Mouse (Mus musculus) R1 (cell line): ENCODE measurements around the gene Stk11ip.

Experiments used
- DNase-seq: peaks from one replicate; pipeline ENCODE4 v3.0.0-alpha.2; 2018; ENCODE audit warnings: low read depth, low spot score

Gene Stk11ip

DNA sequence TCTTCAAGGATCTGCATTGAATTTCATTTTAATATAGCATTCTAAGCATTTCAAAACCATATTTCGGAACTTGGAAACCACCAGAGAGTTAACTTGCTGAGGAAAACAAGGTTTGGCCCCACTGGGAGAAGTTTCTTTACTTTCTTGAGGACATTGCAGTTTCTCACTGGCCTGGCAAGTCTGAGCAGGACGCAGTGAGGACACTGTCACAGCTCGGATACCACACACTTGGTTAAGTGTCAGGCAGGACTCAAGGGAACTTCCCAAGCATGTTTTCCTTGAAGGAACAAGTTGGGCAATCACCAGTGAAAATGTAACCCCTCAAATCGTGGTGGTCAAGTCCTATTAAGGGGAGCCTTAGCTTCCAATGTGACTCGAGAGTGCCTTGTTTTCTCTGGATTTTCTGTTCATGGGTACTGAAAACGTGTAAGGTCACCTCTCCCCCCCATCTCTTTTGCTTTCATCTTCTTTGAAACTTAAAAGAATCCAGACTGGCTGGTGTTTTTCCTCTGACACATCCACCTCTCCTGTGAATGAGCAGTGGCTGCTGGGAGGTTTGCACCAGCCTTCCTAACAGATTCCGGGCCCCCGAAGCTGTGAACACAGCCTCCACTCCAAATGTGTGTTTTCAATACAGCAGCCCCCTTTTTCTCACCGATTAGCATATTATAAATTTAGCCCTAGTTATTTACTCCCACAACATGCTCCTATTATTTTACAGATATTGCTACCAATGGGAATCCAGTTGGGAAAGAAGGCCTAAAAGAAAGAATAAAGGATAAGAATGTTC is 16.9 kb upstream of the Stk11ip start:
- DNase-seq: no peak

DNA sequence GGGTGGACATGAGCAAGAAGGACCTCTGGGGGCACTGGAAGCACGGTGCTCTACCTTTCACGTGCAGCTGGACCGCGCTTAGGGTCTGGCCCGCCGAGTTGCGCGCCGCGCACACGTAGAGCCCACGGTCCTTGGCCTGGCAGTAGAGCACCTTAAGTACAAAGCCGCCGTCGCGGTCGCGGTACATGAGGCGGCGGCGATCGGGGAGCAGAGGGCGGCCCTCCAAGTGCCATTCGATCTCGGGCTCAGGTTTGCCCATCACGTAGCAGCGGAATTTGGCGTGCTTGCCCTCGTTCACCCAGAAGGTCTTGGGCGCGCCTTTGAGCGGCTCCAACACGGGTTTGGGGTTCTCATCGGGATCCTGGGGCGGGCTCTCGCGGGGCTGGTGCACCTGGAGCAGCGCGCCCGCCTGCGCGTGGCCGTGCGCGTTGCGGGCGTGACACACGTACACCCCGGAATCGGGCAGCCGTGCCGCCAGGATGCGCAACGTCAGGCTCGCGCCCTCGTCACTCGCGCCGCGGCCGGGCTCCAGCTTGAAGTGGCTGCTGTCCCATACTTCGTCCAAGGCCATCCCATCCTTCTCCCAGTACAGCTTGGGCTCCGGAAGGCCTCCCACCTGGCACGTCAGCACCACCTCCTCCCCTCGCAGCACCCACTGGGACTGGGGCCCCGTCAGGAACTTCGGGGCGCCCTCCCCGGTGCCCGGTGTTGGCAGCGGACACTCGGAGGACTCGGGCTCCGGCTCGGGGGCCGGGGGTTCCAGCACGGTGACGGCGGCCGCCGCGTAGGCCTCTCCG is 16.0 kb upstream of the Stk11ip start:
- DNase-seq: peak; percentile 75

DNA sequence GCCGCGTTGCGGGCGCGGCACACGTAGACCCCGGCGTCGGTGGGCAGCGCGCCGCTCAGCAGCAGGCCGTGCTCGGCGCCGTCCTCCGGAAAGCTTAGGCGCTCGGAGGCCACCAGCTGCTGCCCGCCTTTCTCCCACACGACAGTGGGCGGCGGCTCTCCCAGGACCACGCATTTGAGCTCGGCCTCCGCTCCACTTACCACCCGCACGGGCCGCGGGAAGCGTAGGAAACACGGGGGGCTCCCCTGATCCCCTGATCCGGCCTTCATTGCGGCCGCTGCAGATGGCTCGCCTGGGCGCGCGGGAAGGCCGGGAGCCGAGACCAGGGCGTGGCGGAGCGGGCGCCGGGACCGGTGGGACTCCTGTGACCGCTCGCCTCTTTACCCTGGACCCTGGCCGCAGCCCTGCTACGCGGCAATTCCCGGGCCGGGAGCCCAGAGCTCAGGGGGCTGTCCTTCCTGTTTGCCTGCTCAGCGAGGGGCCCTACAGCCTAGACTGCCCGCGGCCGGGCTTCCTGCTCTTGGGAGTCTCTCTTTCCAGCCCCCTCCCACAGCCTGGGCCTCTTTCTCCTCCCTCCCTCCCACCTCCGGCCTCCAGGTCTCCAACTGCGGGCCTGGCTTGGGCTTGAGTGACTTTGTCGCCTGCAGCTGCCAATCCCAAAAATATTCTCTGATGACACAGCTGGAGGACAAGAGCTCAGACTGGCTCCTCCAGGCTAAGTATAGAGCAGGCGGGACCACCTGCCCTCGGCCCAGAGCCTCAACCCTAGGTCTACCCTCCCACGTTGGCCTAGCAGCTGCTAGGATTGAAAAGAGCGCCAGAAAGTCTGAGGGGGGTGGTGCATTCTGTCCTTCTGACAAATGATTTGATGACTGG is 15.1 kb upstream of the Stk11ip start, which contains the start of gene Obsl1:
Gene Obsl1 (minus strand): TSS at position 497 of the 876 bp plus-strand sequence.
- DNase-seq: peak; percentile 88

DNA sequence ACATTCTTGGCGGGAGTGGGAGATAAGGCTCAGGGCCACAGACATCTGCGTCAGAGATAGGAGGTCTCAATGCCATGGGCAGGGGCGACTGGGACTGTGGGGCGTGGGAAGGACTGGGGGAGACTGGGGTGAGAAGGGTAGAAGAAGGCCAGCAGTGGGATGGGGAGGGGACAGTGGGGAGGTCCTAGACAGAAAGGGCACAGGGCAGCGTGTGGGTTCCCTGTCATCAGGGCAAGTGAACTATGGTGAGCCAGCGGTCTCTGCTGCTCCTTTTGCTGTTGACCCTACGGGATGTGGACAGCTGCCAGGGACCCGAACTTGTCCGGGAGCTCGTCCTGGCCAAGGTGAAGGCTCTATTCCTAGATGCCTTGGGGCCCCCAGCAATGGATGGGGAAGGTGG is 14.3 kb upstream of the Stk11ip start, which contains the start of gene Inha:
Gene Inha (plus strand): TSS at position 72 of the 400 bp plus-strand sequence.
- no peak for DNase-seq

DNA sequence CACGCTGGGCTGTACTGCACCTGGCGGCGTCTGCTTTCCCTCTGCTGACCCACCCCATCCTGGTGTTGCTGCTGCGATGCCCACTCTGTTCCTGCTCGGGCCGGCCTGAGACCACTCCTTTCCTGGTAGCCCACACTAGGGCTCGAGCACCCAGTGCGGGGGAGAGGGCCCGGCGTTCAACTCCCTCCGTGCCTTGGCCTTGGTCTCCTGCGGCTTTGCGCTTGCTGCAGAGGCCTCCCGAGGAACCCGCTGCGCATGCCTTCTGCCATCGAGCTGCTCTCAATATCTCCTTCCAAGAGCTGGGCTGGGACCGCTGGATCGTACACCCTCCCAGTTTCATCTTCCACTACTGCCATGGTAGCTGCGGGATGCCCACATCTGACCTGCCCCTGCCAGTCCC is 11.7 kb upstream of the Stk11ip start:
- peak; percentile 45 for DNase-seq

DNA sequence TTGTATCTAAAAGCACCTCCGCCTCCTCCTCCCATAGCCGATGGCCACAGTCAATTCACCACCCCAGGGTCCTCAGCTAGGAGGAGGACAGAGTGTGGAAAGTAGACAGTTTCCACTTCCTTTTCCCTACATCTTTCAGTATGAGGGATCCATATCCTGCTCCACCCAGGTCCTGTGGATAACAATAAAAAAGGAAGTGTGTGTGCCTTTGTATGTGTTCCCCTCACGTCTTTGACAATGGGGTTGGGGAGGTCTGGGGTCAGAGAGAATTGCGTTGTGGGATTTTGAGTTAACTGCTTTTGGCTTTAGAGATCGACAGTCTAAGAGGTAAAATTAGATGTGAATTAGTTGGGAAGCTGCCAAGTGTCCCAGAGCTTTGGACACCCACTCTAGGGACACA is 11.2 kb upstream of the Stk11ip start:
- peak; percentile 91 for DNase-seq

DNA sequence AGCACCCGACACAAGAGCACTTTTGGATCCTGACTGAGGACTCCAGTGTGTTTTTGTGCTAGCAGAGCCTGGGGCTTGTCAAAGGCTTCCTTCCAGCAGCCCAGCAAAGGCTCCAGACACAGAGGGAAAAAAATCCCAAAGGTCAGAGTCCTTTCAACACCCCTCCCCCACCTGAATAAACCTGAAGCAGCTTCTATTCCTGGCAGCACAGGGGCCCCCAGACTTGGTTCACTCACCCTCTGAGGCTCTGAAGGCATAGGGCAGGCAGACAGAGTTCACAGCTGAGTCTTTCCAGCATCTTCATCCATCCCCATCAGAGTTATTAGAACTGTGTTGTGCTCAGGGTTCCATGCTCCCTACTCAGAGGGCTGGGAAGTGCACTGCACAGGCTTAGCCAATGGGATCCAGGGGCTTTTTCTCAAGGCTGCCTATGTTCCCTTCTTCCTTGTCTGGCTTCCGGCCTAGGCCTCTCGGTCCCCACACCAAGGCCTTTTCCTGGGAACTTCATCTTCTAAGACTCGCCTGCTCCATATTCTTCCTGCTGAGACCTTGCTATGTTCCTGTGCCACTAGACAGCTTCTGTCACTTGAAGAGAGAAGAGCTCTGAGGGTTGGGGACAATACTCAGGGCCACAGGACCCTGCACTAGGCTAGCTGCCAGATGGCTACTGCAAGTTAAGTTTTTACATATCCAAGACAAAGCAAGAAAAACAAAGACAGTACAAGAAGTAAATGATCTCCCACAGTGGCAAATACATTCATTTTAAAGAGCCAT is 9.7 kb upstream of the Stk11ip start:
- DNase-seq: peak; percentile 93

DNA sequence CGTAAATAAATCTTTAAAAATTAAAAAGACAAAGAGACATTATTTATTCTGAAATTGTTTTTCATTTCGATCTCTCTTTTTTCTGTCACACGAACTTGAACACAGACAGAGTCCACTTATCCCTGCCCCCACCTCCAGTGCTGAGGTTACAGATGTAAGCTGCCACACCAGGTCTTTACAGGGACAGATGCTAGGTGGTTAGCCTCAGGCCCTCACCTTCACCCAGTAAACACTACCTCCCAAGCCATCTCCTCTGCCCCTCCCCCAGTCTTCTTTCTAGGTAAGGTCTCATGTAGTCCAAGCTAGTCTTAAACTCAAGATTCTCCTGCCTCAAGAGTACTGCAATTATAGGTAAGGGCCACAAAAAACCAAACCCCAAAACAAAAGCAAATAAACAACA is 8.8 kb upstream of the Stk11ip start:
- peak; percentile 48 for DNase-seq

DNA sequence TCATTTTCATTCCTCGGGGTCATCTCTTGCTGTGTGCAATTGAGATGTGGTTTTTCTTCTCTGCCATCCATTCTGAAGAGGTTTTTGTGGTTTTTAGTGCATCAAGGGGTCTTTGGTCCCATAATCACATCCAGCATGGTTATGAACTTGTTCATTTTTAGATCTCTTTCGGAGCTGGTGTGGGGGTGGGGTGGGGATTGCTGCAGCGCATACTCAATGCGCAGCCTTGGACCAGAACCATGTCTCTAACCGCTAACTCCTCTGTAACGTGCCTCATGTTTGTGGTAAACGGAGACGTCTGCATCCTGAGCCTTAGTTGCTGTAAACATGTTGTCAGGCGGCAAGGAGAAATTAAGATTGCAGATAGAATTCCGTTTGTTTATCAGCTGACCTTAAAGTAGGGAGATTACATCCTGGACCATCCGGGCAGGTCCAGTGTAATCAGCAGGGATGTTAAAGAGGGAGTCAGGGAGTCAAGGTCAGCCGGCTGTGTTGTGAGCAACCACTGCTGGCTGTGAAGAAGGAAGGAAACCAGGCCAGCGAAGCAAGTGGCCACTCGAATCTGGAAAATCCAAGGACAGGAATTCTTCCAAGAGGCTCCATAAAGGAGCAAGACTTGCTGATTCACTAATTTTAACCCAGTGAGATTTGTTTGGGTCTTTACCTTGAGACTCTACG is 4.5 kb upstream of the Stk11ip start:
- no peak for DNase-seq

DNA sequence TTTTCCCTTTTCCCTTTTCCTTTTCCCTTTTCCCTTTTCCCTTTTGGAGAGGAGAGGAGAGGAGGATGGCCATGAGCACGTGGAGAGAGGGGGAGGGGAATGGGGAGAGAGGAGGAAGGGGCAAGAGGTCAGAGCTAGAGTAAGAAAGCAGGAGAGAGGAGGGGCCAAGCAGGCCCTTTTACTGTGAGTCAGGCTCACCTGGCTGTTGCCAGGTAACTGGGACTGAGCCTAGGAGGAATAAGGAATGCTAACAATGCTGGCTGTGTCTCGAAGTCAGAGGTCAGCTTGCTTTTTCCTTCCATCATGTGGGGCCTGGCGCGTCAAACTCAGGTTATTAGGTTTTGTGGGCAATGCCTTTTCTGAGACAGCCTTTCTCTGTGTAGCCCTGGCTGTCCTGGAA is 3.3 kb upstream of the Stk11ip start:
- peak; percentile 99 for DNase-seq

DNA sequence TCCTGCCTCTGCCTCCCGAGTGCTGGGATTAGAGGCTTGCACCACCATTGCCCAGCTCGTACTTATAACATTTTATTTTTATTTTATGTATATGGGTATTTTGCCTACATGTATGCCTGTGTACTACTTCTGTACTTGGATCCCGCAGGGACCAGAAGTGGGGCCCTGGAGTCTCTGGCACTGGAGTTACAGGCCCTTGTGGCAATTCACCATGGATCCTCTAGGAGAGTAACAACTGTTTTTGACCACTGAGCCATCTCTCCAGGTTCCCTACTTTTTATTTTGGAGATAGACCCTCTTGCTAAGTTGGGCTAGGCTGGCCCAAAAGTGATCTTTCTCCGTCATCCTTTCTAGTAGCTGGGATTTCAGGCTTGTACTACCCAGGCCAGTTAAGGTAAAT is 2.9 kb upstream of the Stk11ip start:
- DNase-seq: peak; percentile 68

DNA sequence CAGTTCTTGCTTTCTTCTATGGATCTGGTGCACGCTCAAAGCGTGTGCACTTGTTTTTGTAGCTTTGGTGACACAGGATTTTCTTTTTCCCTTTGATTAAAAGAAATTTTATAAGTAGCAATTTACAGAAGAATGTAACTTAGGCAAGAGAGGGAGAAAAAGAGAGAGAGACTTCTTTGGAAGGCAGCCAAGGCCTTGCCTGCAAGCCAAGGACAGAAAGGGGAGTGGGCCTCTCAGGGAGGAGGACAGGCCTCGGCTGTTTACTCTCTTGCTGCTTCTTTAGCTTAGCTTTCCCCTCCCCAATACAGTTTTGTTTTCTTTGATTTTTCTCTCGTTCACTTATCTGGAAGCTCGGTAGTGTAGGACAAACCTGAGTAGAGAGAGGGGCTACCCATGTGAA is 1.8 kb upstream of the Stk11ip start:
- no peak for DNase-seq

DNA sequence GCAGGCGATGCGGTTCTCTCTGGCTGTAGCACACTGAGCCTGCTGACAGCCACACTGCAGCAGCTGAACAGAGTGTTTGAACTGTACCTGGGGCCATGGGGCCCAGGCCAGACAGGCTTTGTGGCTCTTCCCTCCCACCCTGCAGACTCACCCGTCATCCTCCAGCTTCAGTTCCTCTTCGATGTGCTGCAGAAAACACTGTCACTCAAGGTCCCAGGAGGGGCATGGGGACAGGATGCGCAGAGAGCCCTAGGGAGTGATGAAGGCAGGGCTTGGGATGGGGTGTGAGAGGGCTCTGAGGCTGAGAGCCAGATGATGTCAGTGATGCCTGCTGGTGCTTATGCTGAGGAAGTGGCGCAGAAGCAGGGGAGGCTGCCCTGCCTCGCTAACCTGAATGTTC is 3.4 kb downstream of the Stk11ip start:
- DNase-seq: no peak

DNA sequence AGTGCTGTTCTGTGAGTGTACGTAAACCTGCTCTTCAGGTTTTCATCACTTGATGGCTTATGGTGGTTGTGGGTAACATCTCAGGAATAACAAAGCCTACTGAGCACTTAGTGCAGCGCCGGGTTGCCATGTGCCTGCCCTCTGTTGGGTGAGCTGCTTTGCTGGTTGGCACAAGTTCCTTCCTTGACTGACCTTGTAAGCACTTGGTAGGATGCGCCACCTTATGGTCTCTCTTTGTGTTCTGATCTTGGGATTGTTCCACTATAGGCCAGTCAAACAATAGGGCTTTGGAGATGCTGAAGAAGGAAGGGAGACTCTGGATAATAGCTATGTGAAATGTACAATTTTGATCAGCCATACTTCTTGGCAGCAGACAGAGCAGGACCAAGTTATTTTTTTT is 9.2 kb downstream of the Stk11ip start:
- no peak for DNase-seq

DNA sequence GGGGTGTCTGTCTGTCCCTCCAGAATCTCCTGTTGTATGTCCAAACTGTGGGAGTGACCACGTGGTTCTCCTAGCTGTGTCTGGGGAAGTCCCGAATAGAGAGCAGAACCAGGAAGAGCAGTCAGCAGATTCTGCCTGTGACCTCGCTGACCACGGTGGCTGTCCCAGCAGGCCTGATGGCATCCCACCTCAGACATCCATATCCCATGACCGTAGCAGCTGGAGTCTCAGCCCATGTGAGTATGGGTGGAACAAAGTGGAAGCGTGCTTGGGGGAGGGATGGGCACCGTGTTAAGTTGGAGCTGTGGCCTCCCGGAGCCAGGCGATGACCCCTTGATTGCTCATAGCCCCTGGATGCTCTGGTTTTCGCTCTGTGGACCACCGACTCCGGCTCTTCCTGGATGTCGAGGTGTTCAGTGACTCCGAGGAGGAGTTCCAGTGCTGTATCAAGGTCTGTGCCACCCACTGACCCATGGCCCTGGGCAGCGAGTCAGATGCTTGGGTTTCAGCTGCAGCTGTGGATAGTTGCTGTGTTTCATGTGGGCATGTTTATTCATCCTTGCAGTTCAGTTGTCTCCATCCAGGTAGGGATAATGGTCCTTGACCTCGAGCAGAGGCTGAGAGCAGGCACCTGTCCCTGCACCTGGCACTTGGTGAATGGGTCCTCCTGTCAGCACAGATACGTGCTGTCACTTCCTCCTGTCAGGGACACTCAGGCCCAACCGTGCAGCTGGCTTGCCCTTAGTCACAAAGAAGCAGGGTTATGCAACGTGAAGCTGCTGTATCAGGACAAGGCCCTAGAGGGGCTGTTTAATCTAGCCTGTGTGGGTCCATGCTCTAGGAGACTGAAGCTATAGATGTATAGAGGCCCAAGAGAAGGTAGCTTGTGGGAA is 11.2 kb downstream of the Stk11ip start:
- DNase-seq: no peak

DNA sequence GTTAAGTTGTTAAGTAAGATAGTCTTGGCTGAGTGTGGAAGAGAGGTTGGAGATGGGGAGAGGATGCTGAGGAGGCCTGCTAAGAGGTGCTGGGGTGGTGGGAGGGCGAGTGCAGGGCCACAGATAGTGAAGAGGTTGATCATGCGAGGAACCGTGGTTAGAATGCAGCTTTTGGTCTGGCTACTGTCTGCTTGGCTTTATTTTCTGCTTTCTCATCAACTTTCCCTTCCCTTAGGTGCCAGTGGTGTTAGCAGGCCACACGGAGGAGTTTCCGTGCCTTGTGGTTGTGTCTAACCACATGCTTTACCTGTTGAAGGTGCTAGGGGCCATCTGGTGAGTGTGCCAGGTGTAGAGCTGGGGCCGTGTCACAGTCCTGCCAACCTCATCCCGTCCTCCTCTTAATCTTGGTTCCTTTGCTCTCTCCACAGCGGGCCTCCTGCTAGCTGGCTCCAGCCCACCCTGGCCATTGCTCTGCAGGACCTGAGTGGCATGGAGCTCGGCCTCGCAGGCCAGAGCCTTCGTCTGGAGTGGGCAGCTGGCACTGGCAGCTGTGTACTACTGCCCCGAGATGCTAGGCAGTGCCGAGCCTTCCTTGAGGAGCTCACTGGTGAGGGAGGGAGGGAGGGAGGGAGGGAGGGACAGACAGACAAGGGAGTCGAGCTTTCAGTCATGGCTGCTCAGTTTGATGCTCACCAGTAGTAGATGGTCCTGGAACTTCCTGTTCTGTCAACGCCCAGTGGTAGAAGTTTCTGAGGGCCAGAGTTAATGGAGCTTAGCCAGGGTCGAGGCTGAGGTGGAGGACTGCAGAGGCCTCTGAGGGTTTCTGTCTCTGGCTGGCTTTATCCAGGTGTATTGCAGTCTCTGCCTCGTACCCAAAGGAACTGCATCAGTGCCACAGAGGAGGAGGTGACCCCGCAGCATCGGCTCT is 12.3 kb downstream of the Stk11ip start:
- DNase-seq: no peak

DNA sequence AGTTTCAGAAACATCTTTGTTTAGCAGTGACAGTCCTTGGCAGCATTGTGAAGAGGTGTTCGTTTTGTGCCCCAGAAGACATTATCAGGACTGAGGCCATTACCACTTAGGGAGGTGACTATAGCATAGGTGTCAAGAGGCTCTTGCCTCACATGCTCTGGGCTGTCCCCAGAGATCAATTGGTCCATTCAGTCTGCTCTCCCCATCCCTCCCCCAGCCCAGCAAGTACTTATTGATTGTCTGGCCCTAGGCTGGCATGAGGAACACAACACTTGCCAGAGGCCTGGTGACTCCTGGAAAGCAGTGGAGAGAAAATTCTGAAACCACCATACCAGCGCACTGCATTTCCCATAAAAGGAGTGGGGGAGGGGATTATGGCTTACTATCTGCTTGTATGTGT is 16.3 kb downstream of the Stk11ip start:
- DNase-seq: no peak

DNA sequence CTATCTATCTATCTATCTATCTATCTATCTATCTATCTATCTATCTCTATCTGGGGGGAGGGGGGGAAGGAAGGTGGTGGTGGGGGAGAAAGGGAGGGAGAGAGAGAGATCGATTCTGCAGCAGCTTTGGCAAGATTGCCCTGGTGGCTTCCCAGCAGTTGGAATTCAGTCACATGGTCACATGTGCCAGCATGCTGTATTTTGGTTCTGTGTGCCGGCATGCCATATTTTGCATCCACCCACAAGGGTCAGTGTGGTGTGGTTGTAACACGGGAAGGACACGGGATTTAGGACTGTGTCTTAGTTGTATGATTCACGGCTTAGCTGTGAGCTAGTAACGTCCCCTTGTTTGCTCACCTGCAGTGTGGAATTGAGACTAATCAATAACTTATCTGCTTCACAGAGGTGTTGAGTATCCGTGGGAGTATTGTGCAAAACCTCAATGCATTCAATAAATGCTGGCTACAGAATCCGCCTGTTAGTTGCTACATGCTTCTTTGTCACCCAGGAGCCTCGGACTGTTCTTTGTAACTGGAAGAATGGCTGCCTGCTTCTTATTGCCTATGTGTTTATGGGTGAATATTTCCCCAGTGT is 17.4 kb downstream of the Stk11ip start:
- DNase-seq: no peak
